Mouse (Mus musculus) stomach, embryonic 15.5 days (tissue): ENCODE data around the gene Trim43b. TPM values are rescaled to one million over a fixed set of nuclear protein-coding genes. Genes with fewer than 3 reads are reported as not detected.
"Not testable (repeated sequence)": the region's sequence is repeated elsewhere in the genome, so short reads cannot be mapped to it uniquely, and the experiment has no call there.

Experiments
- ATAC-seq: fragments of 200-750 bp; cut with Nextera tagmentation; 2 replicates; pipeline ENCODE4 v1.8.0; 2017; ENCODE audit warnings: low read depth, moderate number of reproducible peaks, moderate TSS enrichment; ENCODE audit not compliant: insufficient read depth, low FRiP score
- H3K27ac ChIP-seq: fragments of 300-500 bp; sonication (generic); 2 replicates; pipeline ENCODE4 v1.5.1; 2015; ENCODE audit warnings: mild to moderate bottlenecking, inconsistent platforms
- H3K27me3 ChIP-seq: fragments of 300-500 bp; sonication (generic); replicated peaks from 2 replicates; pipeline ENCODE4 v1.6.1; 2015; ENCODE audit warnings: inconsistent platforms
- H3K36me3 ChIP-seq: fragments of 300-500 bp; sonication (generic); 2 replicates; pipeline ENCODE4 v1.6.1; 2015; ENCODE audit warnings: inconsistent platforms
- H3K4me1 ChIP-seq: fragments of 300-500 bp; sonication (generic); 2 replicates; pipeline ENCODE4 v1.6.1; 2015; ENCODE audit warnings: inconsistent platforms
- H3K4me2 ChIP-seq: fragments of 300-500 bp; sonication (generic); 2 replicates; pipeline ENCODE4 v1.6.1; 2015; ENCODE audit warnings: mild to moderate bottlenecking, inconsistent platforms
- H3K4me3 ChIP-seq: fragments of 300-500 bp; sonication (generic); replicated peaks from 2 replicates; pipeline ENCODE4 v1.5.1; 2015; ENCODE audit warnings: inconsistent platforms
- H3K9ac ChIP-seq: fragments of 300-500 bp; sonication (generic); 2 replicates; pipeline ENCODE4 v1.6.1; 2015; ENCODE audit warnings: inconsistent platforms
- H3K9me3 ChIP-seq: fragments of 300-500 bp; sonication (generic); 2 replicates; pipeline ENCODE4 v1.6.1; 2016; ENCODE audit warnings: inconsistent platforms
- WGBS: fragments of 180-500 bp; shearing (Covaris S2); methylation state at CpG from one replicate; pipeline ENCODE4 v1.1.7; 2015; 5-methylcytosine and 5-hydroxymethylcytosine counted together
- polyA plus RNA-seq: library from polyadenylated mRNA; unstranded; fragments of >200 nt; fragmentation: Nextera tagmentation; extraction: Ambion mirVana; gene quantifications from 2 replicates; pipeline ENCODE4 v1.2.1, GENCODE M21; 2015

The Trim43b gene
- polyA plus RNA-seq = not detected in 2 replicates

GRCm38 (mm10) chr9:89092735-89093134 is at the start of gene Trim43b:
Gene Trim43b, minus strand, starts transcription at chr9:89092835.
- ATAC-seq, H3K4me2 ChIP-seq, H3K9me3 ChIP-seq, H3K36me3 ChIP-seq, H3K9ac ChIP-seq, H3K27ac ChIP-seq, H3K4me1 ChIP-seq, H3K27me3 ChIP-seq, H3K4me3 ChIP-seq: not testable (repeated sequence)
- 91% methylated on average over 2 of the region's 2 CpGs for WGBS

- not testable (repeated sequence) for H3K4me1 ChIP-seq, H3K27ac ChIP-seq
- 84% methylated on average over 7 of the region's 7 CpGs for WGBS
Measured at GRCm38 (mm10) chr9:89104576-89104975, 11.9 kb upstream of the Trim43b start.

GRCm38 (mm10) chr9:89086746-89087145 is 5.9 kb downstream of the Trim43b start:
- not testable (repeated sequence) for H3K9me3 ChIP-seq, ATAC-seq, H3K4me2 ChIP-seq, H3K4me3 ChIP-seq, H3K36me3 ChIP-seq, H3K4me1 ChIP-seq, H3K9ac ChIP-seq, H3K27me3 ChIP-seq, H3K27ac ChIP-seq
- 93% methylated on average over 13 of the region's 13 CpGs for WGBS

More at GRCm38 (mm10) chr9:89104576-89104975, 11.9 kb upstream of the Trim43b start:
- not testable (repeated sequence) for H3K27me3 ChIP-seq, H3K9me3 ChIP-seq, ATAC-seq, H3K36me3 ChIP-seq, H3K9ac ChIP-seq, H3K4me2 ChIP-seq, H3K4me3 ChIP-seq

- not testable (repeated sequence) for H3K4me2 ChIP-seq, H3K27me3 ChIP-seq, H3K9me3 ChIP-seq, ATAC-seq, H3K9ac ChIP-seq, H3K4me1 ChIP-seq, H3K36me3 ChIP-seq, H3K27ac ChIP-seq, H3K4me3 ChIP-seq
- 62% methylated on average over 10 of the region's 10 CpGs for WGBS
Measured at GRCm38 (mm10) chr9:89079637-89080036, 13.0 kb downstream of the Trim43b start.

- 99% methylated on average over 2 of the region's 5 CpGs for WGBS
- H3K27me3 ChIP-seq, H3K9ac ChIP-seq, H3K27ac ChIP-seq, ATAC-seq, H3K4me1 ChIP-seq, H3K9me3 ChIP-seq, H3K36me3 ChIP-seq, H3K4me2 ChIP-seq, H3K4me3 ChIP-seq: not testable (repeated sequence)
Measured at GRCm38 (mm10) chr9:89076508-89076907, 16.1 kb downstream of the Trim43b start.

- H3K9me3 ChIP-seq, H3K4me1 ChIP-seq, H3K27ac ChIP-seq, H3K4me3 ChIP-seq, H3K4me2 ChIP-seq, H3K27me3 ChIP-seq, ATAC-seq, H3K9ac ChIP-seq, H3K36me3 ChIP-seq: not testable (repeated sequence)
- 80% methylated on average over 3 of the region's 6 CpGs for WGBS
Measured at GRCm38 (mm10) chr9:89067143-89067501, 25.5 kb downstream of the Trim43b start.

GRCm38 (mm10) chr9:89066378-89067142 is 26.1 kb downstream of the Trim43b start:
- peak overlapping the region; percentile 21; the same call in 1 of the 2 replicates for H3K4me2 ChIP-seq
- not testable (repeated sequence) for H3K4me1 ChIP-seq, H3K27ac ChIP-seq, H3K9ac ChIP-seq, H3K27me3 ChIP-seq, H3K9me3 ChIP-seq, H3K4me3 ChIP-seq, H3K36me3 ChIP-seq
- WGBS = 64% methylated on average over 40 of the region's 44 CpGs
- peak; percentile 97 for ATAC-seq

Other genes with a start within 250 kb of the Trim43b start
- gene Bcl2a1a, start 135.9 kb downstream of the Trim43b start, polyA plus RNA-seq = 0.77 and 1.1 TPM in 2 replicates
- gene Bcl2a1b, start 106.4 kb upstream of the Trim43b start, polyA plus RNA-seq = 3.2 and 4.7 TPM in 2 replicates
- 0.73 TPM in 1 of 2 replicates, not detected in the other for gene Gm29094, start 106.5 kb upstream of the Trim43b start, polyA plus RNA-seq
- gene Mthfs, start 117.8 kb upstream of the Trim43b start, polyA plus RNA-seq = 31.2 and 34.0 TPM in 2 replicates